Mouse (Mus musculus): Measurements from ENCODE around the gene Sned1. TPM values are rescaled to one million over a fixed set of nuclear protein-coding genes. Genes with fewer than 3 reads are reported as not detected.

The Sned1 gene
- polyA plus RNA-seq, 1 experiment from 2014 or later: 3.0 TPM

GRCm38 (mm10) chr1:93238201-93238600, 2.6 kb downstream of the Sned1 start:
- no peak overlapping the region for H3K9ac ChIP-seq (ENCODE audit: low read depth, low read length)
- WGBS (ENCODE audit: insufficient replicate concordance): 37% methylated on average over 4 of the region's 4 CpGs
- no peak overlapping the region for H3K27ac ChIP-seq (ENCODE audit: low read depth, low read length)
- peaks cover 14% of the 10 kb centered on the region; the same call in 1 of the 2 replicates for H3K4me1 ChIP-seq (ENCODE audit: control insufficient read depth, insufficient read depth, low read length)
- no peak overlapping the region for H3K4me2 ChIP-seq
- no peak for ATAC-seq (replicated peaks; ENCODE audit: insufficient number of reproducible peaks, low FRiP score, low TSS enrichment)
- H3K27me3 ChIP-seq (ENCODE audit: control insufficient read depth, insufficient read depth, low read length): peaks cover 39% of the 10 kb centered on the region
- no peaks in the 10 kb centered on the region for H3K36me3 ChIP-seq (ENCODE audit: control insufficient read depth, insufficient read depth, low read length)
- no peaks in the 10 kb centered on the region for H3K9me3 ChIP-seq (replicated peaks; ENCODE audit: control insufficient read depth, low read length)
- H3K4me3 ChIP-seq (ENCODE audit: low read depth, low read length): no peak overlapping the region

GRCm38 (mm10) chr1:93245936-93246335, 10.3 kb downstream of the Sned1 start:
- Histone ChIP-seq H3K4me2 (no peak overlapping the region), H3K9me3 (replicated peaks; ENCODE audit: control insufficient read depth, low read length) (no peaks in the 10 kb centered on the region), H3K9ac (ENCODE audit: low read depth, low read length) (no peak overlapping the region), H3K4me1 (ENCODE audit: control insufficient read depth, insufficient read depth, low read length) (no peaks in the 10 kb centered on the region), H3K36me3 (ENCODE audit: control insufficient read depth, insufficient read depth, low read length) (no peaks in the 10 kb centered on the region), H3K27ac (ENCODE audit: low read depth, low read length) (no peak overlapping the region), H3K4me3 (ENCODE audit: low read depth, low read length) (no peak overlapping the region), H3K27me3 (ENCODE audit: control insufficient read depth, insufficient read depth, low read length) (no peaks in the 10 kb centered on the region; the same call in 1 of the 2 replicates)
- 33% methylated on average over 2 of the region's 2 CpGs for WGBS (ENCODE audit: insufficient replicate concordance)
- no peak for ATAC-seq (replicated peaks; ENCODE audit: insufficient number of reproducible peaks, low FRiP score, low TSS enrichment)

- no peak overlapping the region for H3K4me3 ChIP-seq (ENCODE audit: low read depth, low read length)
- no peak overlapping the region for H3K27ac ChIP-seq (ENCODE audit: low read depth, low read length)
- no peaks in the 10 kb centered on the region for H3K27me3 ChIP-seq (ENCODE audit: control insufficient read depth, insufficient read depth, low read length)
- no peak for ATAC-seq (replicated peaks; ENCODE audit: insufficient number of reproducible peaks, low FRiP score, low TSS enrichment)
- no peaks in the 10 kb centered on the region for H3K36me3 ChIP-seq (ENCODE audit: control insufficient read depth, insufficient read depth, low read length)
- H3K9ac ChIP-seq (ENCODE audit: low read depth, low read length): no peak overlapping the region
- H3K9me3 ChIP-seq (replicated peaks; ENCODE audit: control insufficient read depth, low read length): no peaks in the 10 kb centered on the region
- H3K4me2 ChIP-seq: no peak overlapping the region
- 26% methylated on average over 2 of the region's 2 CpGs for WGBS (ENCODE audit: insufficient replicate concordance)
- no peaks in the 10 kb centered on the region for H3K4me1 ChIP-seq (ENCODE audit: control insufficient read depth, insufficient read depth, low read length)
Measured at GRCm38 (mm10) chr1:93252586-93252985, 16.9 kb downstream of the Sned1 start.

- Histone ChIP-seq H3K4me3 (ENCODE audit: low read depth, low read length) (no peak overlapping the region), H3K27ac (ENCODE audit: low read depth, low read length) (no peak overlapping the region), H3K27me3 (ENCODE audit: control insufficient read depth, insufficient read depth, low read length) (no peaks in the 10 kb centered on the region), H3K36me3 (ENCODE audit: control insufficient read depth, insufficient read depth, low read length) (no peaks in the 10 kb centered on the region), H3K4me2 (no peak overlapping the region), H3K9ac (ENCODE audit: low read depth, low read length) (no peak overlapping the region), H3K4me1 (ENCODE audit: control insufficient read depth, insufficient read depth, low read length) (no peaks in the 10 kb centered on the region), H3K9me3 (replicated peaks; ENCODE audit: control insufficient read depth, low read length) (no peaks in the 10 kb centered on the region)
- 84% methylated on average over 7 of the region's 7 CpGs for WGBS (ENCODE audit: insufficient replicate concordance)
- ATAC-seq (replicated peaks; ENCODE audit: insufficient number of reproducible peaks, low FRiP score, low TSS enrichment): no peak
Measured at GRCm38 (mm10) chr1:93255761-93256160, 20.1 kb downstream of the Sned1 start.

- no peaks in the 10 kb centered on the region for H3K27me3 ChIP-seq (ENCODE audit: control insufficient read depth, insufficient read depth, low read length)
- no peak overlapping the region for H3K27ac ChIP-seq (ENCODE audit: low read depth, low read length)
- 67% methylated on average over 1 of the region's 1 CpGs for WGBS (ENCODE audit: insufficient replicate concordance)
- no peaks in the 10 kb centered on the region for H3K9me3 ChIP-seq (replicated peaks; ENCODE audit: control insufficient read depth, low read length)
- H3K4me1 ChIP-seq (ENCODE audit: control insufficient read depth, insufficient read depth, low read length): no peaks in the 10 kb centered on the region
- no peak for ATAC-seq (replicated peaks; ENCODE audit: insufficient number of reproducible peaks, low FRiP score, low TSS enrichment)
- H3K36me3 ChIP-seq (ENCODE audit: control insufficient read depth, insufficient read depth, low read length): no peaks in the 10 kb centered on the region
- no peak overlapping the region for H3K4me3 ChIP-seq (ENCODE audit: low read depth, low read length)
- H3K4me2 ChIP-seq: no peak overlapping the region
- no peak overlapping the region for H3K9ac ChIP-seq (ENCODE audit: low read depth, low read length)
Measured at GRCm38 (mm10) chr1:93257560-93257959, 21.9 kb downstream of the Sned1 start.

GRCm38 (mm10) chr1:93267207-93267606, 31.6 kb downstream of the Sned1 start:
- 48% methylated on average over 3 of the region's 3 CpGs for WGBS (ENCODE audit: insufficient replicate concordance)
- no peak overlapping the region for H3K4me3 ChIP-seq (ENCODE audit: low read depth, low read length)
- H3K9ac ChIP-seq (ENCODE audit: low read depth, low read length): no peak overlapping the region
- H3K27me3 ChIP-seq (ENCODE audit: control insufficient read depth, insufficient read depth, low read length): no peaks in the 10 kb centered on the region
- no peak for ATAC-seq (replicated peaks; ENCODE audit: insufficient number of reproducible peaks, low FRiP score, low TSS enrichment)
- H3K4me1 ChIP-seq (ENCODE audit: control insufficient read depth, insufficient read depth, low read length): no peaks in the 10 kb centered on the region
- H3K36me3 ChIP-seq (ENCODE audit: control insufficient read depth, insufficient read depth, low read length): no peaks in the 10 kb centered on the region
- no peak overlapping the region for H3K27ac ChIP-seq (ENCODE audit: low read depth, low read length)
- H3K4me2 ChIP-seq: no peak overlapping the region
- no peaks in the 10 kb centered on the region for H3K9me3 ChIP-seq (replicated peaks; ENCODE audit: control insufficient read depth, low read length)

GRCm38 (mm10) chr1:93268246-93268645, 32.6 kb downstream of the Sned1 start:
- Histone ChIP-seq H3K9ac (ENCODE audit: low read depth, low read length) (no peak overlapping the region), H3K9me3 (replicated peaks; ENCODE audit: control insufficient read depth, low read length) (no peaks in the 10 kb centered on the region), H3K27me3 (ENCODE audit: control insufficient read depth, insufficient read depth, low read length) (no peaks in the 10 kb centered on the region), H3K4me2 (no peak overlapping the region), H3K4me3 (ENCODE audit: low read depth, low read length) (no peak overlapping the region), H3K27ac (ENCODE audit: low read depth, low read length) (no peak overlapping the region), H3K4me1 (ENCODE audit: control insufficient read depth, insufficient read depth, low read length) (no peaks in the 10 kb centered on the region), H3K36me3 (ENCODE audit: control insufficient read depth, insufficient read depth, low read length) (no peaks in the 10 kb centered on the region)
- no peak for ATAC-seq (replicated peaks; ENCODE audit: insufficient number of reproducible peaks, low FRiP score, low TSS enrichment)
- 86% methylated on average over 2 of the region's 2 CpGs for WGBS (ENCODE audit: insufficient replicate concordance)

GRCm38 (mm10) chr1:93270516-93271240, 35.0 kb downstream of the Sned1 start:
- no peaks in the 10 kb centered on the region for H3K4me1 ChIP-seq (ENCODE audit: control insufficient read depth, insufficient read depth, low read length)
- no peak overlapping the region for H3K4me2 ChIP-seq
- H3K27me3 ChIP-seq (ENCODE audit: control insufficient read depth, insufficient read depth, low read length): peaks cover 3% of the 10 kb centered on the region; the same call in 1 of the 2 replicates
- ATAC-seq (replicated peaks; ENCODE audit: insufficient number of reproducible peaks, low FRiP score, low TSS enrichment): no peak
- 60% methylated on average over 3 of the region's 3 CpGs for WGBS (ENCODE audit: insufficient replicate concordance)
- H3K4me3 ChIP-seq (ENCODE audit: low read depth, low read length): no peak overlapping the region
- no peaks in the 10 kb centered on the region for H3K9me3 ChIP-seq (replicated peaks; ENCODE audit: control insufficient read depth, low read length)
- no peaks in the 10 kb centered on the region for H3K36me3 ChIP-seq (ENCODE audit: control insufficient read depth, insufficient read depth, low read length)
- no peak overlapping the region for H3K9ac ChIP-seq (ENCODE audit: low read depth, low read length)
- no peak overlapping the region for H3K27ac ChIP-seq (ENCODE audit: low read depth, low read length)

- Histone ChIP-seq H3K9ac (ENCODE audit: low read depth, low read length) (no peak overlapping the region), H3K4me2 (no peak overlapping the region), H3K36me3 (ENCODE audit: control insufficient read depth, insufficient read depth, low read length) (no peaks in the 10 kb centered on the region), H3K4me3 (ENCODE audit: low read depth, low read length) (no peak overlapping the region), H3K4me1 (ENCODE audit: control insufficient read depth, insufficient read depth, low read length) (no peaks in the 10 kb centered on the region), H3K27me3 (ENCODE audit: control insufficient read depth, insufficient read depth, low read length) (peaks cover 3% of the 10 kb centered on the region; the same call in 1 of the 2 replicates), H3K27ac (ENCODE audit: low read depth, low read length) (no peak overlapping the region), H3K9me3 (replicated peaks; ENCODE audit: control insufficient read depth, low read length) (no peaks in the 10 kb centered on the region)
- 63% methylated on average over 6 of the region's 6 CpGs for WGBS (ENCODE audit: insufficient replicate concordance)
- no peak for ATAC-seq (replicated peaks; ENCODE audit: insufficient number of reproducible peaks, low FRiP score, low TSS enrichment)
Measured at GRCm38 (mm10) chr1:93271751-93272150, 36.1 kb downstream of the Sned1 start.

All from heart, embryonic 11.5 days (tissue).